Mouse (Mus musculus) E14TG2a.4 (cell line): ENCODE data around the gene Gm42957.

ENCODE experiments used
- H3K27me3 ChIP-seq: 2 replicates; pipeline ENCODE4 v1.6.1; 2014; ENCODE audit warnings: low read length, control low read depth; ENCODE audit not compliant: insufficient read depth
- H3K36me3 ChIP-seq: 2 replicates; pipeline ENCODE4 v1.6.1; 2014; ENCODE audit warnings: low read length, control low read depth; ENCODE audit not compliant: insufficient read depth
- H3K4me1 ChIP-seq: replicated peaks from 2 replicates; pipeline ENCODE4 v1.6.1; 2014; ENCODE audit warnings: low read depth, low read length, control low read depth
- H3K4me3 ChIP-seq: replicated peaks from 2 replicates; pipeline ENCODE4 v1.5.1; 2014; ENCODE audit warnings: mild to moderate bottlenecking, low read length
- H3K9me3 ChIP-seq: 2 replicates; pipeline ENCODE4 v1.6.1; 2014; ENCODE audit warnings: low read length, control low read depth
- CTCF ChIP-seq: conservative IDR thresholded peaks from 2 replicates; pipeline ENCODE4 v1.5.1; 2014; ENCODE audit warnings: low read length
- NANOG ChIP-seq: IDR thresholded peaks from 2 replicates; pipeline ENCODE4 v1.6.1; 2014; ENCODE audit warnings: borderline replicate concordance, low read length, mixed read lengths
- POU5F1 ChIP-seq: IDR thresholded peaks from 2 replicates; pipeline ENCODE4 v1.6.1; 2014; ENCODE audit warnings: low read length, borderline replicate concordance

Gm42957 gene

DNA sequence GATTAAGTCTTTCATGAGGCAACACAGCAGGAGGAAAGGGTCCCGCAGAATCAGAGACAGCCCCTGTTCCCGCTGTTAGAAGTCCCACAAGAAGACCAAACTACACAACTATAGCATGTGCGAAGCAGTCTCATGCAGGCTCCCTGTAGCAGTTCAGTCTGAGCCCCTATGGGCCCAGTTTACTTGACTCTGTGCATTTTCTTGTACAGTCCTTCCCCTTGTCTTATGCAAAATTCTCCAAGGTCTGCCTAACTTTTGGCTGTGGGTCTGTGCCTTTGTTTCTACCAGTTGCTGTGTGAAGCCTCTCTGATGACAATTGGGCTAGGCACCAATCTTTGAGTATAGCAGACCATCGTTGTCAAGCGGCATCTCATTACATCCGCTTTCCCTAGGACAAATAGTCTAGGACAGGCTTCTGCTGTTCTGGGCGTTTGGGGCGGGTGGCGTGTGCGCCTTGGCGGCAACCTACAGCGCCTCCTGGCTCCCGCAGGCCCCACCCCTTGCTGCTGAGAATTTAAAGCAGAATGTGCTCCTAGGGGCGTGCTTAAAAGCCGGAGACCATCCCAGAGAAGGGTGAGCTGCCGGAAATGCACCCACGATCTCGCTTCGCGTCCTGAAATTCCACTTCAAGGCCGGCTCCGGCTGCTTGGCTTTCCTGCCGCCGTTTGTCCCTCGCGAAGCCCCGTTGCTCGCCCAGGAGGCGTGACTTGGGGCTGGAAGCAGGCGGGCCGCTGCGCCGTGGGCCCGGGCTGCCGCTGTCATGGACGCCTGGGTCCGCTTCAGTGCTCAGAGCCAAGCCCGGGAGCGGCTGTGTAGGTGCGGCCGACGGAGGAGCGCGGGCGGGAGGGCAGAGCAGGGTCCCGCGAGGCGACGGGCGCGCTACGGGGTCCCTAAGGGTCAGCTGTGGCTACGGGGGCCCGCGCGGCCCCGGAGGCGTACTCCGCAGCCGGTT lies at the start of gene Gm42957, which contains the start of gene Pex11b:
Gm42957 (plus strand) TSS at position 547 of the 952 bp plus-strand sequence.
Pex11b (plus strand) TSS at position 449 of the 952 bp plus-strand sequence.
- Histone ChIP-seq H3K36me3 (peaks cover 63% of the 10 kb centered on the region), H3K4me1 (peaks cover 65% of the 10 kb centered on the region), H3K27me3 (no peaks in the 10 kb centered on the region), H3K9me3 (no peaks in the 10 kb centered on the region), H3K4me3 (peak within 1 kb of the TSS; percentile 93)
- no peak for TF ChIP-seq NANOG

DNA sequence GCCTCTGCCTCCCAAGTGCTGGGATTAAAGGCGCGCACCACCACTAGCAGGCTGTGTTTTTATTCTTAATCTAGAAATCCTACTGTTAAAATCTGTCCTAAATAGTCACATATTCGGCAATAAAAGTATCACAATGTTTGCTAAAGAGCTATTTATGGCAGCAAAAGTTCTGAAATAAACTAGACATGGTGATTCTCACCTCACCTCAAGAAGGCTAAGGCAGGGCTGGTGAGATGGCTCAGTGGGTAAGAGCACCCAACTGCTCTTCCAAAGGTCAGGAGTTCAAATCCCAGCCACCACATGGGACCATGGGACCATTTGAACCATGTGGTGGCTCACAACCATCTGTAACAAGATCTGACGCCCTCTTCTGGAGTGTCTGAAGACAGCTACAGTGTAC lies 44.6 kb upstream of the Gm42957 start:
- peaks cover 15% of the 10 kb centered on the region for H3K36me3 ChIP-seq
- no peak overlapping the region for H3K4me3 ChIP-seq
- peaks cover 69% of the 10 kb centered on the region for H3K4me1 ChIP-seq
- H3K9me3 ChIP-seq = peaks cover 4% of the 10 kb centered on the region
- peaks cover 3% of the 10 kb centered on the region for H3K27me3 ChIP-seq
- TF ChIP-seq NANOG = no peak
- no peak for TF ChIP-seq POU5F1
- no peak for TF ChIP-seq CTCF

DNA sequence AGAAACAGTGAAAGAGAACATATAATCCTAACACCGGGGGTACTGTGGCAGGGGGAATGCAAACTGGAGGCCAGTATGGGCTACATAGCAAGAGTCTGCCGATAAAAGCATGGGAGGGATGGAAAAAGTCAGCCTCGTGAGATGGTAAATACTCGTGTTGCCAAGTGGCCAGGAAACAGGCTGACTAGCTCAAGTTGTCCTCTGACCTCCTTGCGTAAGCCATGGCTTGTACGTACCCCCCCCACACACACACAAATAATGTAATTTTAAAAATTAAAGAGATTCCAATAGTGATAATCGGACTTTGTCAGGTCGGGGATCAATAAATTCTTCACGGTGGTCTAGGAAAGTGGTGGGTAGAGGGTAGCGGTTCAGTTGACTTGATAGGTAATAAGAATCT lies 41.9 kb upstream of the Gm42957 start:
- Histone ChIP-seq H3K27me3 (peaks cover 30% of the 10 kb centered on the region), H3K4me1 (peaks cover 81% of the 10 kb centered on the region), H3K4me3 (peak overlapping the region; percentile 86), H3K9me3 (no peaks in the 10 kb centered on the region), H3K36me3 (peaks cover 8% of the 10 kb centered on the region)
- TF ChIP-seq POU5F1 (no peak), CTCF (no peak), NANOG (no peak)

DNA sequence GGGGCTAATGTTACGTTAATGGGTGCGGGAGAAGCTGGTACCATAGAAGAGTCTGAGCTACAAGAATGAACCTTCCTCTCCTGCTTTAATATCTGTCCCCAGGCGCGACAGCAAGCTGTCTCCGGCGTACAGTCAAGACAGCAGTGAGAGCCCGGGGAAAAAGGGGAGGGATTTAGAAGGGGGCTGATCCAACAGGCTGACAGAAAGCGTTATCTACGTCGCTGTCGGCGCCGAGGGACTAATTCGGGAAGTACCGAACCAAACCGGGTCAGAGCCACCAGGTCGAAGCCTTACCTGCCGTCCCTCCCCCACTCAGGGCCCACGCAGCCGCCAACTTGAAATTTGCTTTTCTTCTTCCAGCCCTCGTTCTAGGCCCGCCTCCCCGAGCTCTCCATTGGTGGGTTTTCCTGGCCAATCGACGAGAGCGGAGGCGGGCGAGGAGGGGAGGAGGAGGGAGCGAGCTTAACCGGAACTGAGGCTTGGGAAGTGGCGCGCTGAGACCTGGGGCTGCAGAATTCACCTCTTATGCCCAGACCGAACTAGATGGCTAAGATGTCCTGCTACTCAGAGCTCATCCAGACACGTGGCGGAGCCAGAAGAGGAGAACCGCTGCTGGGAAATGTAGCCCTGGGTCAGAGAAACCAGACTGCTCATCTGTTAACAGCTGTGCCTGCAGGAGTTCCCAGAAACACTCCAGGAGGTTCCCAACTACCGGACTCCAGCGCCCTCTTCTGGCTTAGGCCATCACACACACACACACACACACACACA lies 41.3 kb upstream of the Gm42957 start, which contains the start of gene Polr3gl:
Polr3gl (minus strand) TSS at position 392 of the 771 bp plus-strand sequence.
- no peaks in the 10 kb centered on the region for H3K9me3 ChIP-seq
- H3K4me1 ChIP-seq = peaks cover 82% of the 10 kb centered on the region
- peaks cover 36% of the 10 kb centered on the region for H3K27me3 ChIP-seq
- H3K4me3 ChIP-seq = peak within 1 kb of the TSS; percentile 86
- H3K36me3 ChIP-seq = peaks cover 8% of the 10 kb centered on the region
- no peak for TF ChIP-seq CTCF
- no peak for TF ChIP-seq NANOG
- no peak for TF ChIP-seq POU5F1

DNA sequence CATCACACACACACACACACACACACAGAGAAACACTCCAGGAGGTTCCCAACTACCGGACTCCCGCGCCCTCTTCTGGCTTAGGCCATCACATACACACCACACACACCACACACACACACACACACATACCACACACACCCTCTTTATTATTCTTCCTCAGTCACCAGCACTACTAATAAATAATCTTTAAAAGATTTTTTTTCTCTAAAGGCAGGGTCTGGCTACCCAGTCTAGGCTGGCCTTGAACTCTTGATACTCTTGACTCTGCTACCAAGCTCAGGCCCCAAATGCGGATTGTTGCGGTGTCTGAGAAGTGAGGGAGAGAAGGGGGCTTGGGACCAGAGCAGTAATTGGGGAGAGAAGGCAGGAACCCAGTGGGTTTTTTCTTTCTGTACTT lies 40.4 kb upstream of the Gm42957 start:
- Histone ChIP-seq H3K27me3 (peaks cover 42% of the 10 kb centered on the region), H3K4me1 (peaks cover 84% of the 10 kb centered on the region), H3K9me3 (no peaks in the 10 kb centered on the region), H3K36me3 (peaks cover 3% of the 10 kb centered on the region), H3K4me3 (no peak overlapping the region)
- TF ChIP-seq CTCF (no peak), NANOG (no peak)

DNA sequence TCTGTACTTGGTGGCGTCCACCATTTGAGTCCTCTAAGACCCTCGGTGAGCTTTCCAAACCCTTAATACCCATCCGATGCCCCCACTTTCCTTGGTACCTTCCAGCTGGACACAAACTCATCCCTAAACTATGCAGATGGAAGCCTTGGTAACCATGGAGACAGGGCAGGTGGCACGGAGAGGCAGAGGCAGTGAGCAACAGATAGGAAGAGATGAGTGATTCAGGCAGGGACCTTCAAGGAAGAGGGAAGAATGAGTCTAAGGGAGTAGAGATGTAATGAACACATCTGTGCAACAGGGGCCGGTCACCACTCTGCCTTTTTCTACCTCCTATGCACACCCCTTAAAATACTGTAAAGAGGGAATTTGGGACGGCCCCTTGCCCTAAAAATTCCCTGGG lies 39.6 kb upstream of the Gm42957 start:
- H3K36me3 ChIP-seq = no peaks in the 10 kb centered on the region
- H3K4me1 ChIP-seq = peaks cover 86% of the 10 kb centered on the region
- TF ChIP-seq POU5F1 (no peak), CTCF (no peak), NANOG (no peak)
- peak overlapping the region; percentile 81 for H3K4me3 ChIP-seq
- H3K9me3 ChIP-seq = no peaks in the 10 kb centered on the region
- H3K27me3 ChIP-seq = peaks cover 42% of the 10 kb centered on the region

DNA sequence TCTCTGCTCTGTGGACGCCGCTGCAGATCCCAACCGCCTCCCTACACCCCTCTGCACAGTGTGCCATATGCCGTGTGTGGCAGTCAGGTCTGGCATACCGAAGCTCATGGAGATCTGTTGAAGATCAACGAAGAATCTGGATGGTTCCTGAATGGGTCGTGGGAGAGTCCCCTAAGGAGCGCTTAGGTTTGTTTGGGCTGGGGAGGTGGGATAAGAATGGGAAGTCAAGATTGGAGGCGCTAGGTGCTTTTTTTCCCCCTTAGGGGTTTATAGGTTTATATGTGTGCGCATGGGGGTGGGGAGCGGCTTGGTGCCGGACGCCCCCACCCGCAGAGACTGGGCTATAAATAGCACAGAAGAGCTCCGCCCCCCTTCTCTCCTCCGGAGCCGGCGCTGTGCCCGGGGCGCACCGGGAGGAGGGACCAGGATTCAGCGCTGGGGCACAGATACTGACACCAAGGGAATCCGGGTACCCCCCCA lies 39.0 kb upstream of the Gm42957 start, which contains the start of gene Ankrd34a:
Ankrd34a (plus strand) TSS at position 409 of the 480 bp plus-strand sequence.
- peaks cover 42% of the 10 kb centered on the region for H3K27me3 ChIP-seq
- H3K9me3 ChIP-seq = no peaks in the 10 kb centered on the region
- TF ChIP-seq NANOG (no peak), POU5F1 (no peak), CTCF (no peak)
- H3K36me3 ChIP-seq = no peaks in the 10 kb centered on the region
- H3K4me3 ChIP-seq = peak within 1 kb of the TSS; percentile 81
- peaks cover 83% of the 10 kb centered on the region for H3K4me1 ChIP-seq

DNA sequence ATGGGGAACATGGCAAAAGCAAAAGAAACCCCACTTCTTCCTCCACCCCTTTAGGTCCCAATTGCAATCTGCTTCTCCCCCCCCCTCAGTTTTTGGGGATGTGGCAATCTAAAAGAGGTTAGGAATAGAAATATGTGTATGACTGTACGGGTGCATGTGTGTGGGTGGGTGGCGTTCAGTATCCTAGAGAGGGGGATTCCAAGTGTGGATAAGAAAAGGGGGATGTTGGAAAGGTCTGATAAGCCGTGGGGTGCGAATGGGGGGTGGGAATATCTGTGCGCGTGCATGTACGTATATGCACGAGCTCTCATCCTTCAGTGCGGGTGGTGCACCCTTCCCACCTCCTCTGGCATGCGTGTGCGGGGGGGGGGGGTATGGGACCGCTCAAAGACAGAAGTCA lies 38.4 kb upstream of the Gm42957 start:
- H3K4me3 ChIP-seq = peak overlapping the region; percentile 81
- no peaks in the 10 kb centered on the region for H3K36me3 ChIP-seq
- TF ChIP-seq CTCF (no peak), NANOG (no peak), POU5F1 (no peak)
- H3K27me3 ChIP-seq = peaks cover 45% of the 10 kb centered on the region
- no peaks in the 10 kb centered on the region for H3K9me3 ChIP-seq
- peaks cover 83% of the 10 kb centered on the region for H3K4me1 ChIP-seq
